Mouse (Mus musculus) hematopoietic stem cell, adult 5-6 weeks (primary cell): ENCODE measurements around the gene Zfp341. TPM values are rescaled to one million over a fixed set of nuclear protein-coding genes. Genes with fewer than 3 reads are reported as not detected.

Source experiments
- ATAC-seq, 2 experiments: fragments of 125-278 bp in 1 of 2; replicated peaks in 1 of 2; 2 replicates each; pipeline ENCODE4 v1.8.0; 2016 to 2017; ENCODE audit warnings: inconsistent platforms in 2 of 2, mild to moderate bottlenecking in 2 of 2, moderate number of reproducible peaks in 2 of 2, low read depth in 1 of 2, moderate TSS enrichment in 1 of 2; ENCODE audit not compliant: low FRiP score in 2 of 2, poor library complexity in 2 of 2, severe bottlenecking in 2 of 2, insufficient read depth in 1 of 2, low TSS enrichment in 1 of 2
- total RNA-seq: library from RNA; stranded (forward); fragments of 172-1452, 232-1000 nt; gene quantifications from 2 replicates; pipeline ENCODE4 v1.2.3, GENCODE M21; 2017

Zfp341 gene
- total RNA-seq, 1 experiment from 2014 or later = 0.69 TPM

DNA sequence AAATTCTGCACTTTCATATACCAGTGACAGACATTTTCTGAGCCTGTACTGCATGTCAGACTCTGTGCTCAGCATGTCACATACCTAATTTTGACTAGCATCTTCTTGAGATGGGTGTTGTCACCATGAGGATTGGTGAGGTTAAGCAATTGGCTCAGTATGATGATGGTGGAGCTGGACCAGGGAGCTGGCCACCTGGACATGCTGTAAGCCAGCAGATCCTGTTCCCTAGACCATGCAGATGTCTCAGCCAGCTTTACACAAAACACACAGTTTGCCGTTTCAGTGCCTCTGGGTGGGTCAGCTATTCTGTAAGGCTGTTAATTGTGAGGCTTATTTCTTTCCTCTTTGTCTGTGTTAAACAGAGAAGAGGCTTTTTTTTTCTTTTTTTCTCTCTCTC is 69.6 kb downstream of the Zfp341 start:
- ATAC-seq = no peak

DNA sequence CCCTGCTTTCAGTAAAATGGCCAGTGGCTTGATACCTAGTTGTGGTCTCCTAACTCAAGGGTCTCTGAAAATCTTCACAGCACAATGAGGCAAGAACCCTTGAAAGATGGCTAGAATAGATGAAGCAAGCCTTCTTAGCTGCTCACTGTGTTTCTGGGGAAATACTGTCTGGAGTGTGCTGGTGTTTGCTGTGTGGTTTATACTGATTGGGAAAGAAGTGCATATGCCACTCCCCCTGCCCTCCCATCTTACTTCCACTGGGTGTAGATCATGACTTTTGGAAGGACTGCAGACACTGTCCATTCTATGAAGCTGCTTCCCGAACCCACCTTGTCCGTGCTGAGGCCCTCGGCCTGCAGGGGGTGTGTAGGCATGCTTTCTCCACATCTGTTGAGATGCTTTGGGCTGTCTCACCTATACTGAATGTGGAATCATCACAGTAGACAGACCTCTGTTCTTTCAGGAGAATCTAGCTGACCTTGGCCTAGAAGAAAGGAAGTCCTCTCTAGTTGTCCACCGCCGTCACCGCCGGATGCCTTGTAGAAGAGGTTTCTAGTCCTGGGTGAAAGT is 71.9 kb downstream of the Zfp341 start:
- peak in 1 of 2 experiments; percentile 30; a peak in 1 of 4 replicates for ATAC-seq

DNA sequence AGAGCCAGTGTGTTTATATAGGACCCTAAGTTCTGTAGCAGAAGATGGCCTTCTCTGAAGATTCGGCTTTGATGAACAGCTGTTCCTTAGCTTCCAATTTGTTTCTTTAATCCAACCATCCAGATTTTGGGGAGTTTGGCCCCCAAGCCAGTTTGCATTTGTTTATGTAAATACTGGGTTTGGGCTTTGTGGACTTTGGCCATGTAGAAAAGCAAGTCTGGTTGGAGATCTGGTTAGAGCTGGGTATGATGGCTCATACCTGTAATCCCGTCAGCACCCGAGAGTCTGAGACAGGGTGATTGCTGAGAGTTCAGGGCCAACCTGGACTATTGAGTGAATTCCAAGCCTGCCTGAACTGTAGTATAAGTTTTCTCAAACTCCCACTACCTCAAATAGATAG is 72.7 kb downstream of the Zfp341 start:
- ATAC-seq = no peak

DNA sequence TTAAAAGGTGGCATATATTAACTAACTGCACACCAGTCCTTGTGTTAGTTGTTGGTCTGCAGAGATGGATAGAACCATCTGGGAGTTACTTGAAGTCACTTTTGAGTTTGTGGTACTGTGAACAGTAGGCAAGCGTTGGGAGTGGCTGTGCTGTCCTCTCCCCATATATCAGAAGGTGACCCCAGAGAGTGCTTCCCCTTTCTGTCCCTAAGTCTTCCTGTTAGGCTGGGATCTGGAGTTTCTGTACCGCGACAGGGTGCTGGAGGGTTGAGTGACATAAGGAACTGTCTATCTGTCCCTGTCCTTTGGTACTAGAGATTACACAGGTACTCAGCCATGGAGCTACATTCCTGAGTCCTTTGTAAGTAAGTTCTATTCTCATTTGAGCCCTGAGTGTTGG is 73.7 kb downstream of the Zfp341 start:
- peak; percentile 37 to 43; a peak in 1 of 4 replicates for ATAC-seq

DNA sequence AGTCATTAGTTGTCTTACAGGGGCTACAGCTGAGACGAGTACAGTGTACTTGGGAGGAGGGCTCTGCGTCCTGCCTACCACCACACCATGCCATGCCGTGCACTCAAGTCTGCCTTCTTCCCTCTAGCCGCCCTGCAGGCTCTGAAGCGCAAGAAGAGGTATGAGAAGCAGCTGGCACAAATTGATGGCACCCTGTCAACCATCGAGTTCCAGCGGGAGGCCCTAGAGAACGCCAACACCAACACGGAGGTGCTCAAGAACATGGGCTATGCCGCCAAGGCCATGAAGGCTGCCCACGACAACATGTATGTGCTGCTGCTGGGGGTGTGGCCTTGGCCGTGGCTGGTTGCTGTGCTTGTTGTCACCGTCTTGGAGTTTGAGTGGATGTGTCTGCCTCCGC is 76.3 kb downstream of the Zfp341 start:
- ATAC-seq = no peak

DNA sequence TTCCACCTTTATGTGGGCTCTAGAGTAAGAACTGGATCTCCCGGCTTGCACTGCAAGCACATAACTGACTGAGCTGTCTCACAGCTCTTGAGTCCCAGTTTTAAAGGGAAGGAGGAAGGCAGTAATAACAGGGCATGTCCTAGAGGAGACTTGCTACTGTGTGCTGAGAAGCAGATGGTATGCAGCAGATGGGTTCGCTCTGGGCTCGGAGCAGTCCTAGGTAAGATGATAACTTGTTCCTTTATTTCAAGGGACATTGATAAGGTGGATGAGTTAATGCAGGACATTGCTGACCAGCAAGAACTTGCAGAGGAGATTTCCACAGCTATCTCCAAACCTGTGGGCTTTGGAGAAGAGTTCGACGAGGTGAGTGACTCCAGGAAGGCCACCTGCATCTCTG is 77.9 kb downstream of the Zfp341 start:
- no peak for ATAC-seq

DNA sequence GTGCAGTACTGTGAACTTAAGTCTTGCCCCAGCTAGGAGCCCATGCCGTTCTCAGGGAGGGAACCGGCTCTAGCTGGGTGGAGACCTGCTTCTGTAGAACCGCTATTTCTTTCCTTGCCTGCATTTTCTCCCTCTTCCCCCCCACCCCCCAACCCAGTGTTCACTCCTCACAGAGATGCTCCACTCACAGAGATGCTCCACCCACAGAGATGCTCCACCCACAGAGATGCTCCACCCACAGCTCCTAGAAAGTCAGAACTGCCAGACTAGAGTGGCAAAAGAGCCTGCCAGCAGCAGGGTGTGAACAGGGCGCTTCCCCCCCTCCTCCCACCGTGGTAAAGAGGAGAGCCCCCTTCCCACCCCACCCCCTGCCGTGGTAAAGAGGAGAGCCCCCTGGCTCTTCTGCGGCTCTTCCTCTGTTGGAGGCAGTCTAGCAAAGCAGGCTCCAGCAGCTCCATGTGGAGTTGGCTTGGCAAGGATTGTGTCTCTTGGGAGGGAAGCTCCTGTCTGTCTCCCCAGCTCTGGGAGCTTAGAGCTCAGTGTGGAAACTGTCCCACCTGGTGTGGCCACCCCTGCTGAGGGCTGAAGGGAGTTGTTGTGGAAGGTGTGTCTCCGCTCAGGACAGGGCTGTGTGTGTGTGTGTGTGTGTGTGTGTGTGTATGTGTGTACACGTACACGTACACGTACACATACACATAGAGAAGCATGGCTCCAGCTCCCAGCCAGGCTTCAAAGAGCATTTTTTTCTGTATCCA is 80.3 kb downstream of the Zfp341 start:
- ATAC-seq = no peak

DNA sequence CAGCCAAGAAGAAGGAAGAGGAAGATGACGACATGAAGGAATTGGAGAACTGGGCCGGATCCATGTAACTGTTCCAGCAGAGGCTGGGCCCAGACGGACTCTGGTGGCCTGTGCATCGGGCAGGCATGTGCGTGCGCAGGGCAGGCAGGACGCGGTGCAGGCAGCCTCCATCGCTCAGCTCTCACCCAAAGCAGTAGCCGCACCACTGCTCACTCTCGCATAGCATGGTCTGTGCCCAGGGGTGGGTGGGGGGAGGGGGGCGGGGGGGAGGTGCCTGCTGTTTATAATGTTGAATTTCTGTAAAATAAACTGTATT is 80.8 kb downstream of the Zfp341 start:
- no peak for ATAC-seq

DNA sequence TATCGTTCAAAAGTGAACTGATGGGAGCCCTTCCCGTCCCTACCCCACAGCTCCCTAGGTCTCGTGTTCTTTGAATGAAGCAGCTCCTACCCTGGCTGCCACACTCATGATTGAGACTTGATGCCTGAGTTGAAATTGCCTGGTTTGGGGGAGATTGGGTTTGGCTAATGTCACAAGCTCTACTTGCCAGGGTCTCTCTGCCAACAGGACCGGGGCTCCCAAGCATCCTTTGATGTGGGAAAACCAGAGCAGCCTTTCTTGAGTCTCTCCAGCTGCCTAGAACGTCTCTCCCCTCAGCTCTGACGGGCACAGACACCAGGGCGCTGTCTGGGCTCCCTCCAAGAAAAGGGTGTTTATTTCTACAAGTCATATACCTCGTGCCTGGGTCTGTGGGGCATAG is 82.6 kb downstream of the Zfp341 start:
- ATAC-seq = no peak

Other genes starting within 250 kb of the Zfp341 start
- 22.8 and 26.2 TPM in 2 replicates for gene Cdk5rap1, start 240.3 kb upstream of the Zfp341 start, total RNA-seq
- gene Snta1, start 205.2 kb upstream of the Zfp341 start, total RNA-seq = 0.69 TPM in 1 of 2 replicates, not detected in the other
- 25.0 and 26.6 TPM in 2 replicates for gene Cbfa2t2, start 176.8 kb upstream of the Zfp341 start, total RNA-seq
- not detected in 2 replicates for gene 1700003F12Rik, start 66.2 kb upstream of the Zfp341 start, total RNA-seq
- gene Actl10, start 61.5 kb upstream of the Zfp341 start, total RNA-seq = not detected in 2 replicates
- gene Necab3, start 54.4 kb upstream of the Zfp341 start, total RNA-seq = 1.2 and 2.6 TPM in 2 replicates
- 7.3 and 9.9 TPM in 2 replicates for gene E2f1, start 43.4 kb upstream of the Zfp341 start, total RNA-seq
- 12.6 and 17.2 TPM in 2 replicates for gene Pxmp4, start 9.6 kb upstream of the Zfp341 start, total RNA-seq
- gene 4930519P11Rik, start 140 bp downstream of the Zfp341 start, total RNA-seq = not detected in 2 replicates
- 98.4 and 114 TPM in 2 replicates for gene Chmp4b, start 38.4 kb downstream of the Zfp341 start, total RNA-seq
- not detected in 2 replicates for gene Gm14214, start 156.7 kb downstream of the Zfp341 start, total RNA-seq
- 180 and 207 TPM in 2 replicates for gene Raly, start 177.8 kb downstream of the Zfp341 start, total RNA-seq
- gene a, start 178.1 kb downstream of the Zfp341 start, total RNA-seq = not detected in 2 replicates